Mouse (Mus musculus): ENCODE data around the gene Rbpj. TPM values are rescaled to one million over a fixed set of nuclear protein-coding genes. Genes with fewer than 3 reads are reported as not detected.

The Rbpj gene
- total RNA-seq, 2 experiments from 2014 or later, result 27.5 to 35.5 TPM

DNA sequence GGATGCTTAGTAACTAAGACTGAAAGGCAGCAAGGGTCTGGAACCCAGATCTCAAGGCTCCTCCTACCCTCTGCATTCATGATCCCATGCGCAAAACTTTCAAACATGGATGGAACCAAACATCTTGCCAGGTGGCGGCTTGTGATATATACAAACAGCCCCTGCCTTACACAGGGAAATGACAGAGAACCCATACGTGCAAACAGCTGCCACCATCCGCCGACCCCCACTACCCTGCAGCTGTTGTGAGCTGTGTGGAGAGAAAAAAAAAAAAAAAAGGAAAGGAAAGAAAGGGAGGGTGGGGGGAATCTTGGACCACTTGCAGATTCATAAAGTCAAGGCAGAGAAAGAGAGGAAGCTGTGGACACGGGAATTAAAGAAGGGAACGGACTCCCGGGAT, 2.4 kb downstream of the Rbpj start:
- intact Hi-C loops (cut with DNase I), result no loop called here
- DNase-seq, result no peak

DNA sequence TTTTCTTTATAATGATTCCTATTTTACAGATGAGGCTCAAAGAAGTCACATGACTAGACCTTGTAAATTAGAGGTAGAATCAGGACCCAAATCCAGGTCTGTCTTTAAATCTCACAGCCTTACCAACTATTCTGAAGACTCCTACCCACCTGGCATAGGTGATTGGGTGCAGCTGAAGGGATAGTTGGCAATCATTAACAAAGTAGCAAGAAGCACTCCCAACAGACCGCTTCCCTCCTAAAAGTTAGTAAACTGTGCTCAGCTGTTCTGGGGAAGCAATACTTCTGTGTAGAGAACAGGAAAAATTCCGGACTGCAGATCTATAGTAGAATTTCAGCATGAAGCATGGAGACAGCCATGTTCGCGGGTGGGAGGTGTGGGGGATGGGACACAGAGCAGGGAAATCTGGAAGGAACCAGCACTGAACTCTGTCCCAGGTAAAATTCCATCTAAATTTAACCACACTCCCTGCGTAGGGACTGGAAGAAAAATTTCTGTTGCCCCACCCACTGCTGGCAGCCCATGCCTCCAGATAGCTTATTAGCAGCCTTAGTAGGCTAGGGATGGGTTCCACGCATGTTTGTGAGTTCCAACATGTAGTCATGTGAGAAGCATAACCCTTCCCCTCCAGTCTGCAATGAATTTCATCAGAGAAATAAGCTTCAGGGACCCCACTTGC, 3.3 kb downstream of the Rbpj start:
- DNase-seq, result no peak
- intact Hi-C loops (cut with DNase I), result no loop called here

- intact Hi-C loops (cut with DNase I), result no loop called here
- no peak for DNase-seq
Measured at GRCm38 (mm10) chr5:53469777-53470131, 3.8 kb downstream of the Rbpj start.

GRCm38 (mm10) chr5:53470141-53471079, 4.5 kb downstream of the Rbpj start:
- DNase-seq, result peak; percentile 51
- intact Hi-C loops (cut with DNase I), result no loop called here

GRCm38 (mm10) chr5:53472485-53472884, 6.5 kb downstream of the Rbpj start:
- intact Hi-C loops (cut with DNase I), result no loop called here
- DNase-seq, result no peak

- no peak for DNase-seq
- intact Hi-C loops (cut with DNase I), result no loop called here
Measured at GRCm38 (mm10) chr5:53479161-53479560, 13.2 kb downstream of the Rbpj start.

- DNase-seq, result no peak
- intact Hi-C loops (cut with DNase I), result no loop called here
Measured at GRCm38 (mm10) chr5:53479891-53480290, 13.9 kb downstream of the Rbpj start.

- intact Hi-C loops (cut with DNase I), result no loop called here
- no peak for DNase-seq
Measured at GRCm38 (mm10) chr5:53481021-53481420, 15.1 kb downstream of the Rbpj start.

DNA sequence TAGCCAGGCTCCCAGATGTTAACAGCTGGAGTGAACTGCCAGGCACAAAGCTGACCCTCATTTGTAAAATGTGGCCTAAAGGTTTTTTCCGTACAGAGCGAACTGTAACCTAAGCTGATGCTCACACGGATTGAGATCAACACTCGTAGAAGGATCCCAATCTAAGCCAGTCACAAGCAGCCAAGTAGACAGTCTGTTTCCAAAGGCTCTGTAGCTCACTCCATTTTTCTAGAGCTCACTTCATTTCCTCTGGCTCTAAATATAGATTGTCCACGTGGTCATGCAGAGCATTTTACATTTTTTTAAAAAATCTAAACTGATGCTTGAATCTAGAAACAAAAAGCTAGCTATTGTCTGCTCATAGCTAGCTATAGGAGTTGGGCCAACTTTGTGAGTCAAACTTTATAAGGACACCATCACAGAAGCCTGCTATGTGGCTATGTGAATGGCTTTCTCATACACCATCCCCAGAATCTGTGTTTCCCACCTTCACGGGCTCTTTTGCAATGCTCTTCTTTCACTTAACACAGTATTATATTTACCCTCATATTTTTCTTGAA, 19.2 kb downstream of the Rbpj start:
- intact Hi-C loops (cut with DNase I), result no loop called here
- no peak for DNase-seq

DNA sequence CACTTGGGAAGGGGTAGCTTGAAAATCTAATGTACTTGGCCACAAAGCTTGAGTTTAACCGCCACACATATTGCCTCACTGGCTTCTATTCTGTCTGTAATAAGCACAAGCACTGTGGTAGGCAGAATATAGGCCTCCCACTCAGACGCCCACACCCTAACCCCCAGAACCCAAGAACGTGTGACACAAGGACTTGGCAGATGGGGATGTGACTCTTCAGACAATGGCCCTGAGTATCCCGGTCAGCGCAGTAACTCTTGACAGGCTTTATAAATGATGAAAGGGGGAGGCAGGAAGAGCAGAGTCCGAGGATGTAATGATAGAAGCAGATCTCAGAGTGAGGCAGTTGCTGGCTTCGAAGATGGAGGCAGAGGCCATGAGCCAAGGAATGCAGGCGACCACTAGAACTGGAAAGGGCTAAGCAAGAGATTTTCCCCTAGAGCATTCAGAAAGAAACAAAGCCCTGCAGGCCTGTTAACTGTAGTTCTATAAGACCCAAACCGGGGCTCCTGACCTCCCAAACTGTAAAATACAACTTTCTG, 20.1 kb downstream of the Rbpj start:
- intact Hi-C loops (cut with DNase I), result no loop called here
- DNase-seq, result no peak

DNA sequence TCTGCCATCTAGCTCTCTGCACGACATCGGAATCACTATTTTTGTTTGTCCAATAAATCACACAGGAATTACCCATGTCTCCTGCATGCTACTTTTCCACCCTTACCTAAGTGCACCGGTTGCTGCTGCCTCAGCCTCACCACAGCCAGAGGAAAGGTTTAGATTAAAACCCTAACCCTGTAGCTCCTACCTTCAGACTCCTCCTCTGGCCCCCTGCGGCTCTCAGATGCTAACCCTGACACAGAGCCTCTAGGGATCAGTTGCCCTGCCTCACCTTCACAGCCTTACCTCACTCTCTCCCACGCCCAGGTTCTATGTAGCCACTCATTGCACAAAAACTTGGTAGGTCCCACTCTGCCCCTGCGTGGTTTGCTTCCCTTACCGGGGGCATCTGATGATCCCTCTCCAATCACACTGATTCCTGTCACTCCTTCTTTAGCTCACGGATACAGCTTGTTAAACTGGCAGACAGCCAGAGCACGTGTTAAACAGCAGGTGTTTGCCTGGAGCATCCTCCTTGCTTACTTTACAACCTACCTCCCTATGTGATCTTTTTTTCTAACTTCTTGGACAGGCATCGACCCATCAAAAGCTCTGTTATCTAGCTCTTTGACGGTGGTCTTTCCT, 21.1 kb downstream of the Rbpj start:
- DNase-seq, result no peak
- intact Hi-C loops (cut with DNase I), result no loop called here

DNA sequence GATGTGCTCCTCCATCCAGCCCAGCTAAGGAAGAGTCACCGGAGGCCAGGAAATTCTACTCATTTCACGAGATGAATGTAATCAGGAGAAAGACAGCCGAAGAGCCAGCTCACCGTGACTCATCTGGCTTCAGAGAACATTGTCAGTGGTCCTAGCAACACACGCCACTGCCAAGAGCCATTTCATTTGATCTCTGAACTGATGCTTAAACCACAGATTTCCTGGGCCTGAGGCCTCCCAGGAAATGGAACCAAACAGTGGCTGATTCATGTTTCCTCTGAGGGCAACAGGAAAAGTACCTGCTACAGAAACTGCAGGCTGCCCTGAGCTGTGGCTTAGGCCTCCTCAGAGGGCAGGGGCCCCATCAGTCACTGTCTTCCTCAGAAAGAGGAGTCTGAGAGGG, 24.7 kb downstream of the Rbpj start:
- intact Hi-C loops (cut with DNase I), result no loop called here
- DNase-seq, result no peak

DNA sequence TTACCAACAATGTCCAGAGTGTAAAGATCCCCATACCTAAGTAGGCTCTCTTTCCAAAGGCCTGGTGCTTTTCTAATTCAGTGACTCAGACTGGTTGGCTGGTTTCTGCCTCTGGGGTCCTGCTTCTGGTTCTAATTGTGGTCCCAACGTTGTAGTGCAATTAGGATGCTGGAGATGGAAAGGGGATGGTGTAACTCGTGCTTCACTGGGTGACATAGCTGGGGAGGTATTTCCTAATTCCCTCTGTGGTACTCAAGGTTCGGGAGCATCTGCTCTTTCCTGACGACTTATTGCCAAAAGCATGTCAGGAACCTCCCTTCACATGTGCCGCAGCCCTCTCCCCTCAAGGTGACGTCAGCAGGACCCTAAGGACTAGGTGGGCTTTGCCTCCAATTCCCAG, 27.8 kb downstream of the Rbpj start:
- intact Hi-C loops (cut with DNase I), result no loop called here

GRCm38 (mm10) chr5:53494536-53495159, 28.7 kb downstream of the Rbpj start:
- DNase-seq, result peak; percentile 50
- intact Hi-C loops (cut with DNase I), result no loop called here

More for the DNA sequence above, 27.8 kb downstream of the Rbpj start:
- DNase-seq, result no peak

GRCm38 (mm10) chr5:53496846-53497549, 31.0 kb downstream of the Rbpj start:
- intact Hi-C loops (cut with DNase I), result no loop called here
- DNase-seq, result no peak

DNA sequence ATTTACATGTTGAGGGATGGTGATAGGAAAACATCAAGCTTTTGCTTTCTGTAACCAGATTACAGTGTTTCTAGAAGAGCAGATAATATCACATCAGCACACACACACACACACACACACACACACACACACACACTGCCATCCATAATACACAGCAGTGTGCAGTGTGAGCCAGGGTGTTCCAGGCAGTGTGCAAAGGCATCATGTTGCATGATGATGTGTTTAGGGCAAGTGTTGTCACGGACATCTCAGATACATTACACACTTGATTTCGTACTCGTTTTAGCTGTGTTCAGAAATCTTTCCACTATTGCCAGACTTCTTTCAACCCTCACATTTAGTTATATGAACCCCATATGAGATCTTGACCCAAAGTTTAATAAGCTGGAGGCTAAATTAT, 33.6 kb downstream of the Rbpj start:
- intact Hi-C loops (cut with DNase I), result no loop called here
- no peak for DNase-seq

DNA sequence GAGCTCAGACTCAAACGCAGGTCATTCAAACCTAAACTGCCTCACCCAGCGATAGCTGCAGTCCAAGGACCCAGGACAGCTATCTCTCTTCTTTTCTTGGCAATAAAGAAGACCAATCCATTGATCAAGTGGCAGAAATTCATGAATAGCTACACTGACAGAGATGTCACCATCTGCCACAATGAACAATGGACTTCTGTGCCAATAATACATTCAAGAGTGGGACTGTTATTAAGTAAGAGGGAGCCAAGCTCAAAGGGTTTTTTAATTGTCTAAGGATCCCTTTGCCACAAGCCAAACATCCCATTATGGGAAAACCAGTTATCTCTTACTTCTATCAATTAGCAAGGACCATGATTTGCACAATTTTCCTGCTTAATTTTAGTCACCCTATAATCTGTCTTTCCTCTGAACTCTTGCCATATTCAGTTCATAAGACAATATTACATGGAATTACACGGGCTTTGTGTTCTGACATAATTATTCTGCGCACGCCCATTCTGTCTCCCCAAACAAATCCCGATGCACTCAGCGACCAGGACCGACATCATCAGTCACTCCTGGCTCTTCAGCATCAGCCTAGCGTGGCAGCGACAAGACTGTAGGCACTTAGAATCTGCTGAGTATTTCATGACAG, 34.7 kb downstream of the Rbpj start:
- no peak for DNase-seq
- intact Hi-C loops (cut with DNase I), result no loop called here

DNA sequence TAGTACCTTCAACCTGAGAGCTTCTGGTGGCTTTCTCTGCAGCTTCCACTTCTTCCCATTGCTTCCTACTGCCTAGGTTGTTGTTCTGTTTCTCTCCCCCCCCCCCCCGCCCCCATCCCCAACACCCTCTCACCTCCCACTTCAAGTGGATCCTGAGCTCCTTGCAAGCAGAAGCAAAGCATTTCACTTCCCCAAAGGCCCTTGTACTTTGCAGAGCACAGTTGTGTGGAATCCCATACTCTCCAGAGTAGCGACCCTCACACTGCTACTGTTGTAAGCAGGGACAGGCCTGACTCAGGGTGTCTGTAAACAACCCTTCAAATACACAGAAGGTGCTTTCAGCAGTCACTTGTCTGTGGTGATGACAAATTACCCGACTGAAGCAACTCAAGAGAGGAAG, 37.3 kb downstream of the Rbpj start:
- intact Hi-C loops (cut with DNase I), result no loop called here
- no peak for DNase-seq

DNA sequence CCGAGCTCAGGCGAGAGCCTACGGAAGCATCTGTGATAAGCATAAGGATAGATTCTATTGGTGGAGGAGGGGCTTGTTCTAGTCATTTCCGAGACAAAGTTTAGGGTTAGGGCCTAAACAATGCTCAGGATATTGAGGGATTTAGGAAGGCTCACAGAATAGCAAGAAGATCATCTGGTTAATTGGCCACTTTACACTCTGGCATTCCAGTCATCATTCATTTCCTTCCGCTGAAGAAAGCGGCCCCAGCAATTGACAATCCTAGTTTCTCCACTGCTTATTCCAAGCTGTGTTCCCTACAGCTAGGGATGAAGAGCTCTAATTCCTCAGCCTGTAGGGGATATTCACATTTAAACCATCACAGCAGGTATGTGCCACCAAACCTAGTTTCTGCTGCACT, 39.8 kb downstream of the Rbpj start:
- intact Hi-C loops (cut with DNase I), result no loop called here

DNA sequence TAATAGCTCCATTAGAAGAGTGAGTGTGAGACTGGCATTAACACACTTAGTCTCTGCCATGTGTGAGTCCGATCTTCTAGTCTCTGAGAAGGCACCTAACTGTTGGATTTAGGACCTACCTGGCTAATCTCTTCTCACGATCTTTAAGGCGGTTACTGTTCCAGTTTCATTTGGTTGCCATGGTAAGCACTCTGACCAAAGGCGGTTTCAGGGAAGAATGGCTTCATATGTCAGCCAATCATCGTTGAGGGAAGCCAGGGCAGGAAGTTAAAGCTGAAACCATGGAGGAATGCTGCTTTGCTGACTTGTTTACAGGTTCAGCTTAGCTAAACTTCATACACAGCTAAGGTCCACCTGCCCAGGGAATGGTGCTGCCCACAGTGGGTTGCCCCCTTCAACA, 41.4 kb downstream of the Rbpj start:
- DNase-seq, result no peak
- intact Hi-C loops (cut with DNase I), result no loop called here

More for the DNA sequence above, 39.8 kb downstream of the Rbpj start:
- DNase-seq, result no peak
